Mouse (Mus musculus): ENCODE results near the gene Natd1. TPM values are rescaled to one million over a fixed set of nuclear protein-coding genes. Genes with fewer than 3 reads are reported as not detected.
A peak's percentile ranks its signal among the peaks of the same experiment; 100 is the strongest.

Natd1 gene
- polyA plus RNA-seq, 2 experiments, result 10.7 to 11.1 TPM

DNA sequence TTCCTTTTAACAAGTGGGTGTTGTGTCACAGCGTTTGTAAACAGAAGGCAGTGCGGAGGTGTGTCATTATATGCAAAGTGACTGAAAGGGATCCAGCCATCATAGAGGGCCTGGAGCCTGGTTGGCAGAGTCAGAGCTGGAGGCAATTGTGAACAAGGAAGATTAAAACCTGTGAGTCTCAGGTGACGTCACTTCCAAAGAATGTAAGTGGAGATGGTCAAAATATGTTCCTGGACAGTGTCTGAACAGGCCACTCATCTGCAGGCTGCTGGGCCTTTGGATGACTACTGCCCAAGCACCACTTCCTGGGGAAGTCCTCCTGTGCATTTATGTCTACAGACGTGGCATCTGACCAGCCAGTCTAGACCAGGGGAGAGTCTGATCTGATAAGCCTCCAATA lies 651 bp upstream of the Natd1 start:
- 68% methylated on average over 4 of the region's 4 CpGs for WGBS (ENCODE audit: insufficient replicate concordance)
- Histone ChIP-seq H3K27me3 (ENCODE audit: control insufficient read depth, insufficient read depth, low read length) (no peaks in the 10 kb centered on the region), H3K36me3 (replicated peaks; ENCODE audit: control insufficient read depth, insufficient read depth, low read depth) (no peaks in the 10 kb centered on the region), H3K4me3 (ENCODE audit: insufficient read depth in 1 of 2, low read depth in 2 of 2, low read length in 2 of 2) (no peak overlapping the region), H3K4me1 (replicated peaks; ENCODE audit: control insufficient read depth in 2 of 2, insufficient read depth in 2 of 2, low read length in 1 of 2) (peaks cover 26 to 38% of the 10 kb centered on the region in 2 experiments), H3K9ac (replicated peaks) (no peak overlapping the region), H3K4me2 (ENCODE audit: low read depth) (no peak overlapping the region), H3K9me3 (ENCODE audit: control insufficient read depth, low read length) (no peaks in the 10 kb centered on the region), H3K27ac (no peak overlapping the region)
- ATAC-seq (ENCODE audit: insufficient read depth), result no peak
- no peak for DNase-seq (ENCODE audit: low read depth in 3 of 3, low spot score in 3 of 3)
- TF ChIP-seq CTCF (IDR thresholded peaks at IDR 0.05; ENCODE audit: low read depth) (no peak), EP300 (IDR thresholded peaks at IDR 0.05; ENCODE audit: low read depth) (no peak)

DNA sequence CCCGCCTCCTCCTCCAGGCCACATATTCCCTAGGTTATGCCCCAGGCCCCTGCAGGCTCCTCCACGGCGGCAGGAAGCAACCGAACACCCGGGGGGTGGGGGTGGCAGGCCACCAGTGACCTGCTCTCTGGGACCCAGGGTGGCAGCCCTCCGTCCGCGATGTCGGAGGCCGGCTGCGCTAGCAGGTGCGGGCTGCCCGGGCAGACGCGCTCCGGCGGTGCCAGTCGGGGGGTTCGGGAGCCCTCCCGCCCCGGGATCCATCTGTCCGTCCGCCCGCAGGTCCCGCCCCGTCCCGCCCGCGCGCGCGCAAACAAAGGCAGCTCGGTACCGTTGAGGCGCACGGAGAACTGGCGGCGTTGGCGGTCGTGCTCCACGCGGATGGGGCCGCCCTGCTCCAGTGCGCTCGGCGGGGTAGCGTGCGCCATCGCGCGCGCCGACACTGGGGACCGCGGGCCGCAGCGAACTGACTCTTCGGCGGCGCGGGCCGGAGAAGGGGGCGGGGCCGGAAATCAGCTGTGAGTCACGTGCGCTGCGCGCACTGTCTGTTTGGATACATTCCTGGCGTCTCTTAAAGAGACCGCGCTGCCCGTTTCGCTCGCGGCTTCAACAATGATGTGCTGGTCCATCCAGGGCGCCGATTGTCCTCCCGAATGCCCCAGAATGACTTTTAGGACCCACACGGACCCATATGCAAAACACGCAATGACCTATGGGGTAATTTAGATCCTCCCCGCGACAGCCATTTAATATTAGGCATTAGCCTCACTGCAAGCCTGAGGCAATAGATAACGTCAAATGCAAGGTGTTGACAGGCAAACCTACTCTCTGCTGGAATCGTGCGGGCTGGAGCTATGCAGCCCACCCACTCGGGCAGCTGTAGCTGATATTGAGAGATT lies 1.0 kb downstream of the Natd1 start:
- Histone ChIP-seq H3K9me3 (ENCODE audit: control insufficient read depth, low read length) (no peaks in the 10 kb centered on the region), H3K9ac (replicated peaks) (peak overlapping the region; percentile 96), H3K36me3 (replicated peaks; ENCODE audit: control insufficient read depth, insufficient read depth, low read depth) (no peaks in the 10 kb centered on the region), H3K4me1 (replicated peaks; ENCODE audit: control insufficient read depth in 2 of 2, insufficient read depth in 2 of 2, low read length in 1 of 2) (peaks cover 17 to 30% of the 10 kb centered on the region in 2 experiments), H3K4me2 (ENCODE audit: low read depth) (peak overlapping the region; percentile 95), H3K27me3 (ENCODE audit: control insufficient read depth, insufficient read depth, low read length) (no peaks in the 10 kb centered on the region), H3K27ac (peak overlapping the region; percentile 91), H3K4me3 (ENCODE audit: insufficient read depth in 1 of 2, low read depth in 2 of 2, low read length in 2 of 2) (peak overlapping the region; percentile 96 to 99)
- ATAC-seq (ENCODE audit: insufficient read depth) (peak; percentile 93), DNase-seq (ENCODE audit: low read depth in 3 of 3, low spot score in 3 of 3) (peak; percentile 71 to 79 (median 75))
- no peak for TF ChIP-seq CTCF (IDR thresholded peaks at IDR 0.05; ENCODE audit: low read depth)
- peak; percentile 21; the same call in 1 of the 2 replicates for TF ChIP-seq EP300 (IDR thresholded peaks at IDR 0.05; ENCODE audit: low read depth)
- WGBS (ENCODE audit: insufficient replicate concordance), result under 1% methylated on average over 86 of the region's 86 CpGs

DNA sequence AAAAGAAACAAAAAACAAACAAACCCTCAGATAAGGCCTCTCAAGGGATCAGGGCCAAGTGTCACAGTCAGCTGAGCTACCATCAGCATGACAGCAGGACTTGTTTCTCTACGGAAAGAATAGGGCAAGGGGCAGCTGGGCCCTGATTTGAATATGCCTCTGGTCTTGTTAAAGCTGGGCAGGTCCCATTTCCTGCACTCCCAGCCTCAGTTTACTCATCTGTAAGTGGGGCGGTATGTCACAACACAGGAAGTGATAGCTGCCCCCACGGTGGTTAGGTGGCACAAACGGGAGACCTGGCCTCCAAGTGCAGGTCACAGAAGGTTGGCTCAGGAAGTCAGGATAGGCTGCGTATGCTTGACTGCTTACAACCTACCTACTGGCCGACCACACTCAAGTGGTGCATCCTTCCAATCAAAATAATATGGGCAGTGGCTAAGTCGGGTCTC lies 2.0 kb downstream of the Natd1 start:
- H3K27me3 ChIP-seq (ENCODE audit: control insufficient read depth, insufficient read depth, low read length), result no peaks in the 10 kb centered on the region
- H3K36me3 ChIP-seq (replicated peaks; ENCODE audit: control insufficient read depth, insufficient read depth, low read depth), result no peaks in the 10 kb centered on the region
- H3K4me1 ChIP-seq (replicated peaks; ENCODE audit: control insufficient read depth in 2 of 2, insufficient read depth in 2 of 2, low read length in 1 of 2), result peaks cover 17 to 27% of the 10 kb centered on the region in 2 experiments
- TF ChIP-seq EP300 (IDR thresholded peaks at IDR 0.05; ENCODE audit: low read depth) (no peak), CTCF (IDR thresholded peaks at IDR 0.05; ENCODE audit: low read depth) (no peak)
- WGBS (ENCODE audit: insufficient replicate concordance), result 24% methylated on average over 7 of the region's 7 CpGs
- ATAC-seq (ENCODE audit: insufficient read depth), result no peak
- DNase-seq (ENCODE audit: low read depth in 3 of 3, low spot score in 3 of 3), result no peak
- peak overlapping the region; percentile 96 to 99 for H3K4me3 ChIP-seq (ENCODE audit: insufficient read depth in 1 of 2, low read depth in 2 of 2, low read length in 2 of 2)
- H3K4me2 ChIP-seq (ENCODE audit: low read depth), result peak overlapping the region; percentile 95
- no peaks in the 10 kb centered on the region for H3K9me3 ChIP-seq (ENCODE audit: control insufficient read depth, low read length)
- peak overlapping the region; percentile 96 for H3K9ac ChIP-seq (replicated peaks)
- peak overlapping the region; percentile 91 for H3K27ac ChIP-seq

DNA sequence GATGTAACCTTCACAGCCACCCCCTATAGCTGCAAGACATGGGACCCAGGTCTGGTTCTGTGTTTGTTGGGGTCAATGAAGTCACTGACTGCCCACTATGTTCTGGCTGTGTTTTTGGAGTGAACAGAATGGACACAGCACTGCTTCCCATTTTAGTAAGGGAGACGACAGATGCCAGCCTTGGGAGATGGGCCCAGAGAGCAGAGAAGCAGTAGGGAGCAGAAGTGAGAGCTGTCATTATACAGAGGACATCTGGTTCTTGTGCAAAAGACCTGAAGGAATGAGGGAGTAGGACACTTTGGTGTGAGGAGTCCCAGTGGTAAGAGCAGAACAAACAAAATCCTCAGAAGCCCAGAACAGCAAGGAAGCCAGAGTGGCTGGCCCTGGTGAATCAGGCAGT lies 4.9 kb downstream of the Natd1 start:
- no peak for DNase-seq (ENCODE audit: low read depth in 3 of 3, low spot score in 3 of 3)
- 79% methylated on average over 1 of the region's 1 CpGs for WGBS (ENCODE audit: insufficient replicate concordance)

GRCm38 (mm10) chr11:60908073-60908472 lies 6.5 kb downstream of the Natd1 start:
- DNase-seq (ENCODE audit: low read depth in 3 of 3, low spot score in 3 of 3) (no peak), ATAC-seq (ENCODE audit: insufficient read depth) (no peak)
- H3K27me3 ChIP-seq (ENCODE audit: control insufficient read depth, insufficient read depth, low read length), result no peaks in the 10 kb centered on the region
- H3K27ac ChIP-seq, result no peak overlapping the region
- no peak overlapping the region for H3K4me3 ChIP-seq (ENCODE audit: insufficient read depth in 1 of 2, low read depth in 2 of 2, low read length in 2 of 2)
- WGBS (ENCODE audit: insufficient replicate concordance), result 54% methylated on average over 3 of the region's 3 CpGs
- H3K4me2 ChIP-seq (ENCODE audit: low read depth), result no peak overlapping the region
- H3K9me3 ChIP-seq (ENCODE audit: control insufficient read depth, low read length), result no peaks in the 10 kb centered on the region
- peak; percentile 31; the same call in 1 of the 2 replicates for TF ChIP-seq CTCF (IDR thresholded peaks at IDR 0.05; ENCODE audit: low read depth)
- no peak for TF ChIP-seq EP300 (IDR thresholded peaks at IDR 0.05; ENCODE audit: low read depth)
- peaks cover 13% of the 10 kb centered on the region for H3K36me3 ChIP-seq (replicated peaks; ENCODE audit: control insufficient read depth, insufficient read depth, low read depth)
- no peak overlapping the region for H3K9ac ChIP-seq (replicated peaks)
- H3K4me1 ChIP-seq (replicated peaks; ENCODE audit: control insufficient read depth in 2 of 2, insufficient read depth in 2 of 2, low read length in 1 of 2), result peaks cover 10 to 13% of the 10 kb centered on the region in 2 experiments

More for the DNA sequence above, 4.9 kb downstream of the Natd1 start:
- no peak for ATAC-seq (ENCODE audit: insufficient read depth)
- TF ChIP-seq CTCF (IDR thresholded peaks at IDR 0.05; ENCODE audit: low read depth), result no peak
- no peak for TF ChIP-seq EP300 (IDR thresholded peaks at IDR 0.05; ENCODE audit: low read depth)
- Histone ChIP-seq H3K9ac (replicated peaks) (no peak overlapping the region), H3K27me3 (ENCODE audit: control insufficient read depth, insufficient read depth, low read length) (no peaks in the 10 kb centered on the region), H3K27ac (no peak overlapping the region), H3K4me2 (ENCODE audit: low read depth) (no peak overlapping the region), H3K9me3 (ENCODE audit: control insufficient read depth, low read length) (no peaks in the 10 kb centered on the region), H3K36me3 (replicated peaks; ENCODE audit: control insufficient read depth, insufficient read depth, low read depth) (peaks cover 10% of the 10 kb centered on the region), H3K4me3 (ENCODE audit: insufficient read depth in 1 of 2, low read depth in 2 of 2, low read length in 2 of 2) (no peak overlapping the region), H3K4me1 (replicated peaks; ENCODE audit: control insufficient read depth in 2 of 2, insufficient read depth in 2 of 2, low read length in 1 of 2) (peaks cover 17 to 18% of the 10 kb centered on the region in 2 experiments)

Measured in liver, embryonic 14.5 days (tissue).